Mouse (Mus musculus) gastrocnemius, postnatal 14 days (tissue): ENCODE data around the gene Lpin2. TPM values are rescaled to one million over a fixed set of nuclear protein-coding genes. Genes with fewer than 3 reads are reported as not detected.

Source experiments
- DNase-seq: peaks from one replicate; pipeline ENCODE4 v3.0.0; 2021; ENCODE audit warnings: mixed read lengths
- intact Hi-C: fragments of 180-260 bp; cut with DNase I; formaldehyde crosslinking; loops from one replicate; pipeline ENCODE4 v1.15.1; 2025; ENCODE audit warnings: low total_unique reads
- long read RNA-seq, 2 experiments: library from polyadenylated mRNA; stranded (forward); transcript quantifications; one replicate each; pipeline ENCODE4 v2.0.0; 2021
- total RNA-seq, 2 experiments: library from RNA; stranded (reverse); gene quantifications; 2 replicates each; pipeline ENCODE4 v1.2.3; 2021

Lpin2 gene
- total RNA-seq = 1 to 10 TPM; 6.1 to 6.3 TPM
- long read RNA-seq, experiment 1, partial matches to known transcripts = 3 of 4 reads
- long read RNA-seq, experiment 1, other reads (novel, unspliced or antisense) = 1 of 4 reads
- long read RNA-seq, experiment 2, partial matches to known transcripts = 0 of 4 reads
- long read RNA-seq, experiment 2, other reads (novel, unspliced or antisense) = 4 of 4 reads

- intact Hi-C loops = loop anchor here (10.0 kb wide), 1 partner anchor 47 kb away; no protein-coding TSS in a partner anchor
Observed at GRCm38 (mm10) chr17:71182211-71182721, at the start of gene Lpin2. TSS of gene Lpin2 (plus strand) at chr17:71182560.

GRCm38 (mm10) chr17:71132856-71133439 is 49.4 kb upstream of the Lpin2 start:
- DNase-seq = no peak
- intact Hi-C loops = loop anchor here (10.0 kb wide), 1 partner anchor 52 kb away; the partner anchor contains the start of gene Lpin2

More at GRCm38 (mm10) chr17:71182211-71182721, at the start of gene Lpin2:
- DNase-seq = no peak

GRCm38 (mm10) chr17:71134441-71134955 is 47.9 kb upstream of the Lpin2 start:
- DNase-seq = no peak
- intact Hi-C loops = loop anchor here (10.0 kb wide), 1 partner anchor 50 kb away; the partner anchor contains the start of gene Lpin2

- intact Hi-C loops = loop anchor here (10.0 kb wide), 1 partner anchor 50 kb away; the partner anchor contains the start of gene Lpin2
Observed at GRCm38 (mm10) chr17:71135108-71135507, 47.3 kb upstream of the Lpin2 start.

GRCm38 (mm10) chr17:71135866-71136265 is 46.5 kb upstream of the Lpin2 start:
- intact Hi-C loops = loop anchor here (10.0 kb wide), 1 partner anchor 49 kb away; the partner anchor contains the start of gene Lpin2
- no peak for DNase-seq

More at GRCm38 (mm10) chr17:71135108-71135507, 47.3 kb upstream of the Lpin2 start:
- DNase-seq = no peak

- intact Hi-C loops = loop anchor here (10.0 kb wide), 1 partner anchor 48 kb away; the partner anchor contains the start of gene Lpin2
- no peak for DNase-seq
Observed at GRCm38 (mm10) chr17:71136384-71137333, 45.7 kb upstream of the Lpin2 start.

GRCm38 (mm10) chr17:71137334-71137721 is 45.0 kb upstream of the Lpin2 start:
- intact Hi-C loops = loop anchor here (10.0 kb wide), 1 partner anchor 47 kb away; the partner anchor contains the start of gene Lpin2
- no peak for DNase-seq

GRCm38 (mm10) chr17:71142068-71142467 is 40.3 kb upstream of the Lpin2 start:
- intact Hi-C loops = no loop called here

GRCm38 (mm10) chr17:71143155-71143554 is 39.2 kb upstream of the Lpin2 start:
- intact Hi-C loops = no loop called here
- DNase-seq = no peak

More at GRCm38 (mm10) chr17:71142068-71142467, 40.3 kb upstream of the Lpin2 start:
- no peak for DNase-seq

- DNase-seq = no peak
- intact Hi-C loops = no loop called here
Observed at GRCm38 (mm10) chr17:71144322-71145116, 37.8 kb upstream of the Lpin2 start.

- intact Hi-C loops = no loop called here
- no peak for DNase-seq
Observed at GRCm38 (mm10) chr17:71145248-71145961, 37.0 kb upstream of the Lpin2 start.

GRCm38 (mm10) chr17:71153356-71153755 is 29.0 kb upstream of the Lpin2 start:
- intact Hi-C loops = no loop called here
- no peak for DNase-seq

- intact Hi-C loops = no loop called here
- DNase-seq = no peak
Observed at GRCm38 (mm10) chr17:71155271-71155670, 27.1 kb upstream of the Lpin2 start.

GRCm38 (mm10) chr17:71159152-71159567 is 23.2 kb upstream of the Lpin2 start:
- intact Hi-C loops = no loop called here
- no peak for DNase-seq

- DNase-seq = no peak
- intact Hi-C loops = no loop called here
Observed at GRCm38 (mm10) chr17:71159720-71160119, 22.6 kb upstream of the Lpin2 start.

GRCm38 (mm10) chr17:71160244-71160995 is 21.9 kb upstream of the Lpin2 start:
- DNase-seq = no peak
- intact Hi-C loops = no loop called here

- intact Hi-C loops = no loop called here
- DNase-seq = no peak
Observed at GRCm38 (mm10) chr17:71164991-71165390, 17.4 kb upstream of the Lpin2 start.
